Mouse (Mus musculus) frontal cortex, postnatal 10 days (tissue): Measurements from ENCODE around the gene Renbp.

Experiments
- DNase-seq, 2 experiments: peaks; one replicate each; pipeline ENCODE4 v3.0.0; 2022; ENCODE audit warnings: low spot score in 2 of 2, mixed read lengths in 1 of 2

Gene Renbp

DNA sequence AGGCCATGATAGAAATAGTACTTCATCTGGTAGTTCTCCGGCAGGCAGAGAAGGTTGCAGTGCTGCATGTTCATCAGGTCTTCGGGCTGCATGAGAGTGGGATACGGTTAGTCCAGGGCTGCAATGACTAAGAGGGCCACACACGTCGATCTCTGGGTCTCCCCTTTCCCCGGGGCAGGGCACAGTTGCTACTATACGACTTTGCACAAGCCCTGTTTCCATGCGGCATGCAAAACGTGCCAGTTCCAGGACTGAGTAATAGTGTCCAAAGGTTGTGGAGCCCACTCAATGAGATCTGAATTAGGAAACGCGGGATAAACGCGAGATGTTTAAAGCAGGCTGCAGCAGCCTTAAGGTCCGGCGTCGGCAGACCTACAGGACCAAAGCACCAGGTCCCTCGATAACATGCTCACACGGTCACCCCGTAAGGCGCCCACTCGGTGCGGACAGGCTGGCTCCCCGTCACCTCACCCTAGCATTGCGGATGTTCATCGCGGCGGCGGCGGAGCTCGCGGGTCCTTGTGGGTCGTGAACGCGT lies 9.3 kb downstream of the Renbp start:
- no peak for DNase-seq

DNA sequence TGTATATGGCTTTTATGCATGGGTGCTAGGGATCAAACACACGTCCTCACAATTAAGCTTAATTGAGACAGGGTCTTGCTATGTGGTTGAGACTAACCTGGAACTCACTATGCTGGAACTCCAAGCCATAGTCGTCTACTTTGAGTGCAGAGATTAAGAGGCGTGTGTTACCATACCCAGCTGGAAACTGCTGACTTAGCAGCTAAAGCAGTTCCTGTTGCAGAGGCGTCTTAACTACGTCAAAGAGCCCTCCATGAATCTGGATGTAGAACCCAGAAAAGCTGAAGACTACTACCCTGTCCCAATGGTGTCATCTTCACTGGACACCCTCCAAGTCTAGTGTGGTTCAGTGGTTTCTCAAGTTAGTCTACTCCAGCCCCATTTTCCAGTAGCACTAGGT lies 12.0 kb downstream of the Renbp start:
- DNase-seq, result no peak

DNA sequence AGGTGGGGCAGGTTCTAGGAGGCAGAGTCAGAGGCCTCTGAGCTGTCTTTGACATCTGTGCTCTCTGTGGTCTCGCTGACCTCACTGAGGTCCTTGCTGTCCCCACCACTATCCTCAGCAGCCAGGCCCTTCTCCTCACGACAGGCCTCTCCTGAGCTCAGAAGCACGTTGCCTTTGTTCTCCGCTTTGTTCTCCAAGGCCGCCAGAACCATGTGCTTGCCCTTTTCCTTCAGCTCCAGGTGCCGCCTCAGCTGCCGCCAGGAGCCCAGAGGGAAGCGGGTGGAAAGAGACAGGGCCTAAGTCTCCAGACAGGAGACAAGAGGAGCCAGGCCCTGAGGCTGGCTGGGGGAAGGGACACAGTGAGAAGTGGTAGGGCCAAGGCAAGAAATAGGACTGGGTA lies 13.7 kb downstream of the Renbp start:
- DNase-seq, result no peak

DNA sequence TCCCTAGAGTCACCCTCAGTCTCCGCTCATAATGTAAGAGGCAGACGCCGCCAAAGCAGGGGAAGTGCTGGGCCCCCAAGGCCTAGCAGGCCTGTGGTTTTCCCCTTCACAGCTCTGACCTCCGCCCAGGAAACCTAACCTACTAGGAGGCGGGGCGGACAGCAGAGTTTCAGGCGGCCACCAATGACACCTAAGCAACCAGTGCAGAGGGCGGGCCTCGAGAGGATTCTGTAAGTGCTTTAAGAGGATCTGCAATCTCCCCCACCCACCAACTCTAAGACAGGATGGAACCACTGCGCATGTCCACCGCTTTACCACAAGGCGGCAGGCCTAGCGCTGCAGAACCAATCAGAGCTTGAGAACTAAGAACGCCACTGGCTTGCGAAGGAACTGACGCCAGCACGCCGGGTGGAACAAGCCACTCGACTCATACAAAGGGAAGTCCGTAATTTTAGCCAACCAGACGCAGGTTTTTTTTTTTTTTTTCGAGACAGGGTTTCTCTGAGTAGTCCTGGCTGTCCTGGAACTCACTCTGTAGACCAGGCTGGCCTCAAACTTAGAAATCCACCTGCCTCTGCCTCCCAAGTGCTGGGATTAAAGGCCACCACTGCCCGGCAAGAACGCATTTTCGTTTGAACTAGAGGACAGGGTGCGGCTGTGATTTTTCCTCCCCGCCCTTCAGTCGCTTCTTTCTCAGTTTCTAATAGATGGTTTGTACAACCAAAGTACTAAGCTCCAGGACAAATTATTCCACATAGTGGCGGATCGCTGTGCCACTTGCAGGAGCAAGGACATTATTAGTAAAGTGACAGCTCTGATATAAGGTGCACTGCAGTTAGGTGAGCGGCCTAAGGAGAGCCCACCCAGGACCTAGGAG lies 15.6 kb downstream of the Renbp start:
- peak; percentile 81 to 89 for DNase-seq

DNA sequence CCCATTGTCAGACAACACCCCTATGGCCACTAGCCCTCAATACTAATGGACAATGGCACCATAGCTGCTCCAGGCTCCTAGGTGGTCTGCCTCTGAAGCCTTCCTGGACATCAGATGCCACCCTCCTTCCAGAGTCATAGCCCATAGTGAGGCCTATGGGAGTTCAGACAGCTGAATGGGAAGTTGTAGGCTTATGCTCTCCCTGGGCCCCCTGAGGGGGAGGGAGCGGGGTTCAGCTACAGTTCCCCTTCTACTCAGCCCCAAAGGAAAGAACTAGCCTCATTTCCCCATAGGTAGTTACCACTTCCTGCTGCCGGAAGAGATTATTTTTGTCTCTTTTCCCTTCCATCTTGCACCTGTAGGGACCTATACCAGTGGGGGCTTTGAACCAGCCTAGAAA lies 19.1 kb downstream of the Renbp start:
- DNase-seq, result no peak

DNA sequence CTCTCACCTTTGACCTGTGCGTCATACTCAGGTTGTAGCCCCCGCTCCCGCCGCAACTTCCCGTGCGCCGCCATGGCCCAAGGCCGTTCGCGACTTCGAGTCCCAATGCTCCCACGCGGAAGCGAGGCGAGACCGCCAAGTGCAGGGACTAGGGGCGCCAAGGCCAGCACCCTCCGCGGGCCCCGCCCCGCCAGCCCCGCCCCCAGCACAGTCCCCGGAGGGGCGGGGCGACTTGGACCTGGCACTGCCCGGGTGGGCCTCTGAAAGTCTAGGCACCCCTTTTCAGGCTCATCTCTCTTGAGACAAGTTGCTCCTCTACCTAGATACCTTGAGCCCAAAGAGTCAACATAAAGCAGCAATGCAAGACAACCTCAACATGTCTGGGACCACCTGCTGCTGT lies 19.5 kb downstream of the Renbp start:
- peak in 1 of 2 experiments; percentile 14 for DNase-seq

DNA sequence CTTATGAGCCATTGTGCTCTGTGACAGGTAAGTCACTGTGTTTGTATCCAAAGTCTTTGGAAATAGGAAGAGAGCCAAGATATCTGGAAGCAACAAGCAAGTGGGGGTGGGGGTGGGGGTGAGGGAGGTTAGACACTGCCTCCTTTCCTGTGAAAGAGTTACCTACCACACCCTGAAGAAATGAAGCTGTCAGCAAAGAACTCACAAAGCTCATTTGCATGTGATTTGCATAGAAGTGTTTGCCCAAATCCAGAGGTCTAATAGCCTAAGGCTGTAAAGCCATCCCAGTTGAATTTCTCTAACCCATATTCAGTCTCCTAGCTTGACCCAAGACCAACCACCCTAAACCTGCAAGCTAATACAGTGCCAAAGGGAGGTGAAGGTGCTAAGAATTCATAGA lies 20.2 kb downstream of the Renbp start:
- no peak for DNase-seq

DNA sequence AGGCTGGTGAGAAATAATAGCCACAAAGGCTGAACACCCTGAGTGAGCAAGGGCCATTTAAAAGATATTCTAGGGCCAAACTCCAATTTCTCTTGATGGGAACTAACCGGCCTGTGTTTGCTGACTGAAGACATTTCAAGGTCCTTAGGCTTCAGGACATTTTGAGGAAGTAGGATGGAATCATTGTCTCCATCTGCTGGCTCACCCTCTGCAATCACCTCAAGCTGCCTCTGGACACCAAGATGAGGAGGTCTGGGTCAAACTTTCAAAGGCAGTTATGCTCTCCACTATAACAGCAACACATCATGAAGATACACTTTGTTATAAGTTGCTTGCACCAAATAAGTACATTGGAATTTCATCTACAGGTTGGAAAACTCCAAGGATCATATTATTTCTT lies 20.6 kb downstream of the Renbp start:
- no peak for DNase-seq

DNA sequence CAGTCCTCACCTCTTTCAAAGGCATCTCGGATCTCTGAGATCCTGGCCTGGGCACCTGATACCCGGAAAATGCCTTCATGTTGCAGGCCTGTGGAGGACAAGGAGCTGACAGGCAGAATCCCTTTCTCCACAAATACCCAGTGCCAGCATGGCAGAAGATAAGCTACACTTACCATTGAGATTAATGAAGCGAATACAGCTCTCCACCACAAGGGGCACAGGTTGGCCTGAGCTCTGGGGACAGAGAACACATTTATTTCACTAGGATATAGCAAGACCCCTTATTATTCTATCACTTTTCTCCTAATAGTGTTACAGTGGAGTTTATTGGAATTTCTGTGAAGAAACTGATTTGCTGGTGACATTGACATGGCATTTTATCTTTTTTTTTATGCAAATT lies 32.7 kb downstream of the Renbp start:
- no peak for DNase-seq

DNA sequence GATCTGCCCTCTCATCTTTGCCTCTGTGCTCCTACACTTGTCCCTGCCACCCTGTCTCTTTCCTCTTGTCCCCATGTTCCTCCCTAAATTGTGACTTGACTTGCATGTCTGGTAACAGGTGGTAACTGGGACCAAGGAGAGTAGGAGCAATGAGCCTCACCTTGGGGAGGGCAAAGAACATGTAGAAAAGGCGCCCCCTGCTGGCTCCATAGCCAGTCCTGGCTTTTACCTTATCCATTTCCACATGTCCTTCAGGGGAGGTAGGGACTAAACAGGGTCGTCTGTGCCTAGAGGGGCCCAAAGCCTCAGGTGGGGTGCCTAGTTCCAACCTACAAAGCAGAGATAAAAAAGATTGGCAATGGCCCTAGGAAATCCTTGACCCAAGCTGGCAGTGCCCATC lies 34.9 kb downstream of the Renbp start, which contains the start of gene L1cam:
L1cam (minus strand) TSS at position 387 of the 400 bp plus-strand sequence.
- no peak for DNase-seq

DNA sequence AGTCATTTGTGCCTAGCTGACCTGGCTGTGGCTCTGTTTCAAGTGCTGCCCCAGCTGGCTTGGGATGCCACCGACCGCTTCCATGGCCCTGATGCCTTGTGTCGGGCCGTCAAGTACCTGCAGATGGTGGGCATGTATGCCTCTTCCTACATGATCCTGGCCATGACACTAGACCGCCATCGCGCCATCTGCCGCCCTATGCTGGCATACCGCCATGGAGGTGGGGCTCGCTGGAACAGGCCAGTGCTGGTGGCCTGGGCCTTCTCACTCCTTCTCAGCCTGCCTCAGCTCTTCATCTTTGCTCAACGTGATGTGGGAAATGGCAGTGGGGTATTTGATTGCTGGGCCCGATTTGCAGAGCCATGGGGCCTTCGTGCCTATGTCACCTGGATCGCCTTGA lies 37.8 kb downstream of the Renbp start:
- DNase-seq, result no peak

DNA sequence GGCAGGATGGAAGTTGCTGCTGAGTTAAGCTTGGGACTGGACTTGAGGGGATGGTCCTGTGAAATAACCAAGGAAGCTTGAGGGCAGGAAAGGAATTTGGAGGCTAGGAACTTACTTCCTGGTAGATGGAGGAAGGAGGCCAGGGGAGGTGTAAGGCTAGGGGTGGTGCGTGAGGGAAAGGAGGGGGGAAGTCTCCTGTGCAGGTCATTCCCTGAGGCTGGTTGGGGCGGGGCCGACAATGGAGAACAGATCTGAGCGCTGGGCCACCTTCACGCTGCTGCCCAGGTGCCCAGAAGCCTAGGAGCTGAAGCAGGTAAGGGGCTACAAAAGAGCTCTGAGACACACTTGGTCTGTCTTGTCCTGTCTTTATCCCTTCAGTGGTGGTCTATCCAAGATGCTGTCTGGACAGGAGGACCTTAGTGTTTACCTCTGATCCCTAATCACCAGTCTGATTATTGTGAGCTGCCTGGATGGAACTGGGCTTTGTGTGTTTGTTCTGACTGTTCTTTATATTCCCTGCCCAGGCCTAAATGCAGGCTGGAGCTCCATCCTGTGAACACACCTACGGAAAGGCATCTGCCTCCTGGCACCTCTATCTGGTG lies 39.0 kb downstream of the Renbp start, which contains the start of gene Avpr2:
Avpr2 (plus strand) TSS at position 552 of the 602 bp plus-strand sequence.
- DNase-seq, result no peak

DNA sequence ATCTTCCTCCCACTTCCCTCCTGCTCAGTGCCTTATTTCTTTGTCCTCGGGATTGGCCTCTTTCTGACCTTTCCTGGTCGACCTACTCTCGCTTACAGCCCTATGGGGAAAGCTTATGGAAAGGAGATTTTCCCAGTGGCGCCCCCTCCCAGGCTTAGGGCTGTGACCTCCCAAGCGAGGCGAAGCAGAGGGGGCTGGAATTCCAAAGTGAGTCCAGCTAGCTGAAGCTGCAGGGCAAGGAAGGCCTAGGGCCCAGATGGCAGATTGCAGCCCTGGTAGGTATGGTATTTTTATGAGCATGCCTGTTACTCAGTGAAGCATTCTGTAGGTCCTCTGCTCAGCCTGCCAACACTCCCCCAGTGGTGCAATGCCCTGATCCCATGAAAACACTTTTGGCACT lies 49.2 kb downstream of the Renbp start:
- no peak for DNase-seq

DNA sequence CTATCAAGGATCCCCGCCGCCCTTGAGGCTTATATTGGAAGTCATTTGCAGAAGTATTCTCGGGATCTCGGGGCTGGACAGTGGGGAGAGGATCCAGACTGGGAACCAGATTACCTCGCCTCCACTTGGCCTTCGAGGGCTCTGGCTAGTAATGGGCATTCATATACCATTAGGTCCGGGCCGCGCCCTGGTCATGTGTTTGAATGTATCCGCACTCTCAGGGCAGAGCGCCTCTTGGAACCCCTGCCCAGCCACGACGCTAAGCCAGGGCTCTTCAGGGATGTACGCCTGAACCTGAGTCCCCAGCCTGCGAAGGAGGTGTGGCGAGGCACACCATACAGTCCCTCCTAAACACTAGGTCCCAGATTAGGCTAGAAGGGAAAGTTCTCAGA lies 49.6 kb downstream of the Renbp start:
- no peak for DNase-seq

DNA sequence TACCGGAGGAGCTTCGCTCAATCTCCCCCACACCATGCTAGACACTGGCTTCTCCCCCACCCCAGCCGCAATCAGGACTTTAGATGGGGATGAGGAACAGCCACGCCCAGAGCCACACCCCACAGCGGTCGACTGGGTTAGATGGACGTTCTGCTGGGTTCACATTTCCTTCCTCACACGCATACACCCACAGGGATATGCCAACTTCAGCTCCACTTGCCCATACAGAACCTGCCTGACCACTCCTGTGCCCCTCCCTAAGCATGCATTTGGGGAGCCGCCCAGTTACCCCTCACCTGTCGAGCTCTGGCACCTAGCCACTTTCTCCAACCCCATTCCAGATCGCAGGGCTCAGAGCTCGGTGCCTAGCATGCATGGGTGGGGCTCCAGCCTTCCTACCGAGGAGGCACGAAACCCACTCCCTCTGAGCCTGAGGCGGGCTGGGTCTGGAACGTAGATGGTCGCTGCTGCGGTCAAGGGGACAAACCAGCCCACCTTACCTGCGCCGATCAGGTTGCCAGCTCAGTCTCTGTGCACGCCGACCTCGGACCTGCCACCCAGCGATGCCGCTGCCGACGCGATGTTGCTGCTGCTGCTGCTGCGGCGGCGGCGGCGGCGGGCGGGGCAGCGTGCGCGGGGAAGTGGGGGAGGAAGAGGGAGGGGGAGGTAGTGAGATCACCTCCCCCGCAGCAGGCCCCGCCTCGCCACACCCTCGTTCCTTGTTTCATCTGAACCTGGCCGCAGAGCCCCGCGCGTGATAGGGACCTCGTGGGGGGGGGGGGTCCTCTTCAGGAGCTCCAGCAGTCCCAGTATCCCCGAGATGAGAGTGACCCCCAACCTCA lies 50.2 kb downstream of the Renbp start:
- peak in 1 of 2 experiments; percentile 18 for DNase-seq

DNA sequence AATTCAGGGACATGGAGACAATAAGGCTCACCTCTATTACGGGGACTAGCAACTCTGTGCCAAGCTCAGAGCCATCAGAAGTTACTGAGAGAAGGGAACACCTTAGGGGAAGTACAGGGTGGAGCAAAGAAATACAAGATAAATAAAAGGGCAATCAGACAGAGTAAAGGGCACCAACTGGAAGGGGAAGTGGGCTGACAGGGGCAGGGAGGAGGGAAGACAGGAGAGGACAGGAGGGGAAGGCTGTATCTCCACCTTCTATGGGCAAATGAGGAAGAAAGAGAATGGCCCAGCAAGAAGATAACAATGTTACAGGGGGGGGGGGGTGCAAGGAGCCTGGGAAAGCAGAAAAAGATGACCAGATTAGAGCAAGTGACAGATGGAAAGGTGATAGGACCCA lies 53.6 kb downstream of the Renbp start:
- DNase-seq, result no peak

DNA sequence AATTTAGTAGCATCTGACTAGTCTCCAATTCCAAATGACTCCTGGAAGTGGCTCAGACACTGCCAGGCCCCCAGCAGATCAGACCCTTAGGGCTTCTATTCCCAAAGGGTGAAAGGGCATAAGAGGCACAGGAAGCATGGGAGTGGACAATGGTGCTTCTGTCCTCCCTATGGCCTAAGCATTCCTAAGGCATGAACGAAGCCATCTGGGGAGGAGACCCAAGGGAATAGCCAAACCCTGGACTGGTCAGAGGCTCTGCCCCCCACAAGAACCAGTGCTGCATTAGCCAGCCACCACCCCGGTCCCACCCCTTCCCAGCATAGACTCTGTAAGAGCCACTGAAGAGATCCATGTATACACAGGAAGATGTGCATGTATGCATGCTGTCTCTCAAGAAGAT lies 54.8 kb downstream of the Renbp start:
- DNase-seq, result no peak
